Mouse (Mus musculus): ENCODE data around the gene Epb41.

Gene Epb41

GRCm38 (mm10) chr4:132074933-132075769 is at the start of gene Epb41:
TSS of gene Epb41 (minus strand) at chr4:132075321.
- in situ Hi-C loops (cut with MseI, MboI), result loop anchor here in 1 of 2 experiments (5.0 kb wide), 1 partner anchor 33 kb away; no protein-coding TSS in a partner anchor

DNA sequence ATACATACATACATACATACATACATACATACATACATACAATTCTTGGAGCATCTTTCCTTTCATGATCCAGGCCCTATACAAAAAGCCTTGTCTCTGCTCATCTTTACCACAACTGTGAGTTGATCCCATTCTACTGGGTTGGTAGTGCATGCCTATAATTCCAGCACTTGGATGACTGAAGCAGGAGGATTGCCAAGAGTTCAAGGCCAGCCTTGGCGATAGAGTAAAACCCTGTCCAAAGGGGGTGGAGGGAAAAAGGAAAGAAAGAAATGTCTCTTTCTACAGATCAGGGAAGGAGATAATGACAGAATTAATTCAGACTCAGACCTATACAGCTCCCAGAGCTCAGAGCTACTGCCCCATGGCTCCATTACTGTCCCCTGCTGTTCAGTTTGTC is 48.0 kb upstream of the Epb41 start:
- in situ Hi-C loops (cut with MseI, MboI), result no loop called here

GRCm38 (mm10) chr4:132121674-132122073 is 46.6 kb upstream of the Epb41 start:
- in situ Hi-C loops (cut with MseI, MboI), result no loop called here

- in situ Hi-C loops (cut with MseI, MboI), result no loop called here
These were observed 44.4 kb upstream of the Epb41 start for GRCm38 (mm10) chr4:132119566-132119965.

DNA sequence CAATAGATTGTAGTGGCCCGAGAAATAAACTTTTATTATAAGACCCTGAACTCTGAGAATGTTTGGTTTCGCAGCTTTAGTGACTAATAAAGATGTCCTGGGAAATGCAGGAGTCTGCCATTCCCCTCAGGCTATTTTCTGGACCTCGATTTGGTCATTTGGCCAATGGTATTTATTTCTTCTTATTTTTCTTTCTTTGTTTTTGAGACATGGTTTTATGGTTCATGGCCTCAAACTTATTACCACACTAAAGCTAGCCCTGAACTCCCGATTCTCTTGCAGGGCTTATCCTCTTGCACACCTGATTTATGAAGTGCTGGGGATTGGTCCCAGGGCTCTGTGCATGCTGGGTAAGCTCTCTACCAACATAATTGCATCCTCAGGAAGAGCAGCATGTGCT is 41.2 kb upstream of the Epb41 start:
- in situ Hi-C loops (cut with MseI, MboI), result no loop called here

GRCm38 (mm10) chr4:132113411-132114095 is 38.4 kb upstream of the Epb41 start:
- in situ Hi-C loops (cut with MseI, MboI), result no loop called here

- in situ Hi-C loops (cut with MseI, MboI), result no loop called here
These were observed 36.1 kb upstream of the Epb41 start for GRCm38 (mm10) chr4:132111227-132111626.

GRCm38 (mm10) chr4:132108221-132108620 is 33.1 kb upstream of the Epb41 start:
- in situ Hi-C loops (cut with MseI, MboI), result no loop called here

GRCm38 (mm10) chr4:132101152-132101551 is 26.0 kb upstream of the Epb41 start:
- in situ Hi-C loops (cut with MseI, MboI), result loop anchor here in 1 of 2 experiments (5.0 kb wide), 1 partner anchor 76 kb away; no protein-coding TSS in a partner anchor

- in situ Hi-C loops (cut with MseI, MboI), result no loop called here
These were observed 24.4 kb upstream of the Epb41 start for GRCm38 (mm10) chr4:132099548-132099947.

DNA sequence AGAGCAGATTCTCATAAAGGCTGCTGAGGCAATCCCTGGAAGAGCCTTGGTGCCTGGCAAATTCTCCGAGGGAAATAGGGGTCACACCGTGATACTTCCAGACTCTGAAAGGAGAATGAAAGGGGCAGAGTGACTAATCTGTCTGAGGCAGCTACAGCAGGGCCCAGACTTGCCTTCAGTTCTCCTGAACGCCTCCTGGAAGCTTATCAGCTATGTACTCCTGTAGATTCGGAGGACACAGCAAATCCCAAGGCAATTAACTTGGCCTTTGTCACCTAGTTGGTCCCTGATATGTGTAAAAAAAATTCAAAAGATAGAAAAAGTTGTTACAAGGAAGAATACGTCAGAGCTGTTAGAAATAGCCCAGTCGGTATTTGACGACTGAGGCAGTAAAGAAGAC is 19.9 kb upstream of the Epb41 start:
- in situ Hi-C loops (cut with MseI, MboI), result no loop called here

GRCm38 (mm10) chr4:132093928-132094327 is 18.8 kb upstream of the Epb41 start:
- in situ Hi-C loops (cut with MseI, MboI), result no loop called here

- in situ Hi-C loops (cut with MseI, MboI), result no loop called here
These were observed 18.0 kb upstream of the Epb41 start for GRCm38 (mm10) chr4:132093136-132093535.

DNA sequence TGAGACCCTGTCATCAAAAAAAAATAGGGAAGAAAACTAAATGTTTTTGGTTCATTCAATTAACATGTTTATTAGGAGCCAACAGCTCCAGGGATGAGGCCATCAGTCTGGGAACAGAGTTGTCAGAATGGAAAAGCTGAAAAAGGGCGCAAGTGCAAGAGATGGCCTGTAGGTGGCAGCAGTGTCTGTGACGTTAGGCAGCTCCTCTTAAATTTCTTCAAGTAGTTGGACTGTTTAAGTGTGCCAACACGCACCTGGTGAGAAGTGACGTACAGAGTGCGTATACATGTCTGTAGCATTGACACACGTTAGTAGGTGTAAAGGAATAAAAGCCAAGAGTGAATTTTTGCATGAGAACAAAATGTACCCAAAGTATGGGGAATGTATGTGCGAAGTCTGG is 13.8 kb upstream of the Epb41 start:
- in situ Hi-C loops (cut with MseI, MboI), result loop anchor here in 1 of 2 experiments (10.0 kb wide), 2 partner anchors 86 to 114 kb away; no protein-coding TSS in a partner anchor

DNA sequence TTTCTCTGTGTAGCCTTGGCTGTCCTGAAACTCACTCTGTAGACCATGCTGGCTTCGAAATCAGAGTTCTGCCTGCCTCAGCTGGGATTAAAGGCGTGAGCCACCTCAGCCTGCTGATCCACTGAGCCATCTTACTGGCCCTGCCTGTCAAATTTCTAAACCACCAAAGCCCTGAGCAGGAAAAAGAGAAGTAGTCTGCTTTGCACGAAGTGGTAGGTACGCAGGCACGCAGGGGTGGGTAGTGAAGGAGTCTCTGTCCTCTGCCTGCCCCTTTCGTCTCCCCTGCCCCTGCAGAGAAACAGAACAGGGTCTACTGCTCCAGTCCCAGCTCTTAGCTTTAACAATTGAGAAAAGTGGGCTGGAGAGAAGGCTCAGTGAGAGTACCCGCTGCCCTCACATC is 10.0 kb upstream of the Epb41 start:
- in situ Hi-C loops (cut with MseI, MboI), result loop anchor here in 1 of 2 experiments (10.0 kb wide), 2 partner anchors 90 to 110 kb away; no protein-coding TSS in a partner anchor

GRCm38 (mm10) chr4:132080492-132080983 is 5.4 kb upstream of the Epb41 start:
- in situ Hi-C loops (cut with MseI, MboI), result loop anchor here in 1 of 2 experiments (10.0 kb wide), 2 partner anchors 94 to 106 kb away; no protein-coding TSS in a partner anchor

- in situ Hi-C loops (cut with MseI, MboI), result loop anchor here in 1 of 2 experiments (5.0 to 10.0 kb wide), 3 partner anchors 37 to 105 kb away; no protein-coding TSS in a partner anchor
These were observed 4.6 kb upstream of the Epb41 start for GRCm38 (mm10) chr4:132079555-132080275.

DNA sequence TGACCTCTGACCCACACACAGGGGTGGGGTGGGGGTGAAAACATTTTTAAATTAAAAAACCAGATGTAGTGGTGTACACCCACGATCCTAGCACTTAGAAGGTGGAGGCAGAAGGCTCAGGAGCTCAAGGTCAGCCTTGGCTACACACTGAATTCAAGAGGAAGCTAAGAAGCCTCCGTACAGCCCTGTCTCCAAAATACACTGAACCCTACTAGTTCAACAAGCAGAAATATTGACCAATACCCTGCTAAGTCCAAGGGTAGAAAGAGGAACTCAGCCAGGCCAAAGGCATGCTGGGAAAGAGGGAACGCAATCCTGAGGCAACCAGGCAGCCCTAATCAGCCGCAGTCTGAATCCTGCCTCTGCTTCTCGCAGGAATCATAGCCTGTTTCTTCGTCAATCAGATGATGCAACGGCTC is 3.2 kb upstream of the Epb41 start:
- in situ Hi-C loops (cut with MseI, MboI), result loop anchor here in 1 of 2 experiments (5.0 kb wide), 1 partner anchor 36 kb away; no protein-coding TSS in a partner anchor

DNA sequence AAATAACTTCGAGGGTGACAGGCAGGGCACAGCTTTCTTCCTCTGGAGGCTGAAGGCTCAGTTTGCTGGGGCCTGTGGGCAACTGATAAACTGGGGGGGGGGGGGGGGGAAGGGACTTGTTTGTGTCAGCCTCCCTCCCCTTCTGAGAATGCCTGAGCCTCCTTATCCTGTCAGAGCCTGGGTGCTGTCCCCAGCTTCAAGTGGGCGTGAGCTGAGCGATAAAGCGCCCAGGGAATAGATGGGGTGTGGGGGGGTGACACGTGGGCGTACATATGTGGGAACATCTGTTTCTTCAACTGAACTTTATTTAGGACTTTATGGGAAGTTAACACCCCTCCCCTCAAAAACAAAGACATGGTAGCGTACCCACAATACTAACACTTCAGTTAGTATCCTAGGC is 2.3 kb upstream of the Epb41 start:
- in situ Hi-C loops (cut with MseI, MboI), result loop anchor here in 1 of 2 experiments (5.0 kb wide), 1 partner anchor 35 kb away; no protein-coding TSS in a partner anchor

- in situ Hi-C loops (cut with MseI, MboI), result loop anchor here in 1 of 2 experiments (5.0 kb wide), 1 partner anchor 34 kb away; no protein-coding TSS in a partner anchor
These were observed 1.6 kb upstream of the Epb41 start for GRCm38 (mm10) chr4:132076480-132077405.

Measured in mouse trophoblast stem cell (cell line).